Mouse (Mus musculus) layer of hippocampus, postnatal 10 days (tissue): ENCODE data around the gene Cyth4. TPM values are rescaled to one million over a fixed set of nuclear protein-coding genes. Genes with fewer than 3 reads are reported as not detected.

ENCODE experiments used
- total RNA-seq, 2 experiments: library from RNA; stranded (reverse); gene quantifications; 2 replicates each; pipeline ENCODE4 v1.2.3; 2021

Cyth4 gene
- total RNA-seq, 2 experiments from 2014 or later = 13.8 to 15.2 TPM

Other genes starting within 250 kb of the Cyth4 start
- gene Tex33, start 201.1 kb upstream of the Cyth4 start, total RNA-seq = under 1 TPM in 1 of 2 experiments, not detected in 1; 0.49 TPM
- 10 to 100 TPM; 43.7 to 55.4 TPM for gene Tst, start 191.1 kb upstream of the Cyth4 start, total RNA-seq
- gene Mpst, start 190.6 kb upstream of the Cyth4 start, total RNA-seq = 10 to 100 TPM; 50.5 to 55.2 TPM
- 100 to 1,000 TPM; 208 to 216 TPM for gene Kctd17, start 168.5 kb upstream of the Cyth4 start, total RNA-seq
- gene Tmprss6, start 128.4 kb upstream of the Cyth4 start, total RNA-seq = not detected
- under 1 TPM in 1 of 2 experiments, not detected in 1; 0.11 TPM for gene Il2rb, start 101.8 kb upstream of the Cyth4 start, total RNA-seq
- 10 to 100 TPM; 17.4 to 19.4 TPM for gene C1qtnf6, start 65.6 kb upstream of the Cyth4 start, total RNA-seq
- 10 to 100 TPM; 15.7 to 15.8 TPM for gene Sstr3, start 52.4 kb upstream of the Cyth4 start, total RNA-seq
- gene Rac2, start 24.3 kb upstream of the Cyth4 start, total RNA-seq = 1 to 10 TPM; 3.6 to 3.7 TPM
- gene Elfn2, start 121.7 kb downstream of the Cyth4 start, total RNA-seq = 100 to 1,000 TPM; 127 to 138 TPM
- 10 to 100 TPM in 1 of 2 experiments, 1 to 10 TPM in 1; 9.2 to 10.4 TPM for gene Mfng, start 176.4 kb downstream of the Cyth4 start, total RNA-seq
- 1 to 10 TPM; 5.8 to 6.0 TPM for gene Card10, start 206.0 kb downstream of the Cyth4 start, total RNA-seq
- gene Cdc42ep1, start 245.6 kb downstream of the Cyth4 start, total RNA-seq = 1 to 10 TPM; 7.6 to 8.5 TPM